11 mouse cellular contexts compared by ENCODE assay signal in genomic region chr2:20339016-20339734, GRCm38 (mm10).
DNase-seq lines count a peak whose midpoint lies in the region; ATAC-seq and TF ChIP-seq lines count a peak whose summit lies in the region.
"Had no signal": no experiment of that assay in that cellular context is flagged by ENCODE, and none has a peak within 500 bp of the region (broad histone marks: within the 10 kb centered on the region; RNA-seq: fewer than 3 reads in every experiment).

No protein-coding gene starts in this region.

- H3K9ac ChIP-seq in kidney, embryonic 15.5 days: no peak overlapping the region
- peak overlapping the region; percentile 34; the same call in 1 of the 2 replicates for H3K9ac ChIP-seq in forebrain, embryonic 16.5 days (replicated peaks; ENCODE audit: low read depth, low read length)
- no peak overlapping the region for H3K9ac ChIP-seq in midbrain, embryonic 14.5 days (replicated peaks; ENCODE audit: low read length)
- H3K9ac ChIP-seq: liver, embryonic 15.5 days had no signal

- DNase-seq in kidney, adult 9 months: no peak
- DNase-seq in midbrain, embryonic 14.5 days: no peak
- DNase-seq in natural killer cell, adult 2 months (ENCODE audit: low spot score in 2 of 2): no peak
- no peak for DNase-seq in embryo, embryonic 11 days
- no peak for DNase-seq in left cerebral cortex, adult 9 months (ENCODE audit: low spot score in 2 of 2)
- DNase-seq: thymus, adult 18-20 months had no signal

- H3K4me1 ChIP-seq in kidney, embryonic 15.5 days: peaks cover 13% of the 10 kb centered on the region; the same call in 1 of the 2 replicates
- H3K4me1 ChIP-seq in cortical plate, adult 2 months (ENCODE audit: control insufficient read depth, insufficient read depth, low read length): peaks cover 2% of the 10 kb centered on the region; the same call in 1 of the 2 replicates
- peaks cover 8% of the 10 kb centered on the region for H3K4me1 ChIP-seq in forebrain, embryonic 16.5 days (replicated peaks; ENCODE audit: control insufficient read depth, insufficient read depth, low read length)
- H3K4me1 ChIP-seq in midbrain, embryonic 14.5 days (ENCODE audit: control insufficient read depth, insufficient read depth, low read length): no peaks in the 10 kb centered on the region
- H3K4me1 ChIP-seq: liver, embryonic 15.5 days had no signal

- TF ChIP-seq POLR2A in cortical plate, adult 2 months (IDR thresholded peaks at IDR 0.05; ENCODE audit: extremely low read depth, insufficient read depth, low read length): no peak

- H3K4me2 ChIP-seq in kidney, embryonic 15.5 days: peak overlapping the region; percentile 44
- peak overlapping the region; percentile 54 for H3K4me2 ChIP-seq in forebrain, embryonic 16.5 days (ENCODE audit: low read length)
- H3K4me2 ChIP-seq in midbrain, embryonic 14.5 days (ENCODE audit: low read length): peak overlapping the region; percentile 44
- H3K4me2 ChIP-seq: liver, embryonic 15.5 days had no signal

- no peaks in the 10 kb centered on the region for H3K36me3 ChIP-seq in kidney, embryonic 15.5 days
- no peaks in the 10 kb centered on the region for H3K36me3 ChIP-seq in forebrain, embryonic 16.5 days (ENCODE audit: control insufficient read depth, insufficient read depth)
- H3K36me3 ChIP-seq in midbrain, embryonic 14.5 days (ENCODE audit: control insufficient read depth, insufficient read depth, low read length): no peaks in the 10 kb centered on the region
- H3K36me3 ChIP-seq: G1E; liver, embryonic 15.5 days had no signal

- H3K27me3 ChIP-seq in kidney, embryonic 15.5 days: no peaks in the 10 kb centered on the region
- no peaks in the 10 kb centered on the region for H3K27me3 ChIP-seq in forebrain, embryonic 16.5 days (replicated peaks; ENCODE audit: control insufficient read depth, insufficient read depth, low read length)
- no peaks in the 10 kb centered on the region for H3K27me3 ChIP-seq in midbrain, embryonic 14.5 days (ENCODE audit: control insufficient read depth, insufficient read depth, low read length)
- H3K27me3 ChIP-seq: liver, embryonic 15.5 days had no signal

- TF ChIP-seq CTCF in cortical plate, adult 2 months (IDR thresholded peaks at IDR 0.05; ENCODE audit: extremely low read depth, insufficient read depth, low read length): no peak

- H3K27ac ChIP-seq in kidney, embryonic 15.5 days: peak overlapping the region; percentile 70
- peak overlapping the region; percentile 45 for H3K27ac ChIP-seq in cortical plate, adult 2 months (ENCODE audit: insufficient read depth, low read length)
- no peak overlapping the region for H3K27ac ChIP-seq in forebrain, embryonic 16.5 days (ENCODE audit: low read length)
- no peak overlapping the region for H3K27ac ChIP-seq in midbrain, embryonic 14.5 days (replicated peaks; ENCODE audit: low read depth, low read length)
- H3K27ac ChIP-seq: liver, embryonic 15.5 days had no signal

- H3K9me3 ChIP-seq in kidney, embryonic 15.5 days (replicated peaks): no peaks in the 10 kb centered on the region
- no peaks in the 10 kb centered on the region for H3K9me3 ChIP-seq in forebrain, embryonic 16.5 days (ENCODE audit: control insufficient read depth, low read length)
- H3K9me3 ChIP-seq in midbrain, embryonic 14.5 days (ENCODE audit: control insufficient read depth, low read length): no peaks in the 10 kb centered on the region
- H3K9me3 ChIP-seq: G1E; liver, embryonic 15.5 days had no signal

- no peak for ATAC-seq in kidney, embryonic 15.5 days (replicated peaks; ENCODE audit: low FRiP score)
- ATAC-seq in forebrain, embryonic 16.5 days: no peak
- no peak for ATAC-seq in midbrain, embryonic 14.5 days (ENCODE audit: low FRiP score, low TSS enrichment)

- peak overlapping the region; percentile 14 for H3K4me3 ChIP-seq in kidney, embryonic 15.5 days (replicated peaks)
- peak overlapping the region; percentile 43 for H3K4me3 ChIP-seq in cortical plate, adult 2 months (ENCODE audit: insufficient read depth, low read length)
- H3K4me3 ChIP-seq in forebrain, embryonic 16.5 days (replicated peaks; ENCODE audit: low read length): no peak overlapping the region; the same call in 1 of the 2 replicates
- no peak overlapping the region for H3K4me3 ChIP-seq in midbrain, embryonic 14.5 days (replicated peaks; ENCODE audit: low read depth, low read length)
- H3K4me3 ChIP-seq: liver, embryonic 15.5 days had no signal

- WGBS in kidney, embryonic 15.5 days: 63% methylated on average over 7 of the region's 7 CpGs
- WGBS in forebrain, embryonic 16.5 days: 40% methylated on average over 7 of the region's 7 CpGs
- 53% methylated on average over 7 of the region's 7 CpGs for WGBS in midbrain, embryonic 14.5 days

Comparison
In these comparisons a context has a peak if more than half of its experiments do, and no peak if none do; other contexts are left out.
1. H3K27ac ChIP-seq: peak in kidney, embryonic 15.5 days (single experiment) and cortical plate, adult 2 months (single experiment); none in forebrain, embryonic 16.5 days (single experiment) and midbrain, embryonic 14.5 days (single experiment).
2. H3K4me3 ChIP-seq: peak in kidney, embryonic 15.5 days (single experiment) and cortical plate, adult 2 months (single experiment); none in forebrain, embryonic 16.5 days (single experiment) and midbrain, embryonic 14.5 days (single experiment).
3. Peak in every context shown above with its lines, with median percentiles within 50 percentile points of each other: H3K4me2 ChIP-seq.